Mouse (Mus musculus) adrenal gland, postnatal 4 days (tissue): ENCODE measurements around the gene Maml2. TPM values are rescaled to one million over a fixed set of nuclear protein-coding genes. Genes with fewer than 3 reads are reported as not detected.

ENCODE experiments used
- DNase-seq, 2 experiments: peaks; one replicate each; pipeline ENCODE4 v3.0.0; 2021 to 2022; ENCODE audit warnings: low spot score in 2 of 2, mixed read lengths in 2 of 2
- total RNA-seq, 2 experiments: library from RNA; stranded (reverse); gene quantifications; 2 replicates each; pipeline ENCODE4 v1.2.3; 2021

Gene Maml2
- total RNA-seq, 2 experiments from 2014 or later, result 11.5 to 14.1 TPM

GRCm38 (mm10) chr9:13563475-13564414 lies 266.0 kb downstream of the Maml2 start:
- peak in 1 of 2 experiments; percentile 20 for DNase-seq

- DNase-seq, result no peak
Observed at GRCm38 (mm10) chr9:13565343-13566019, 267.7 kb downstream of the Maml2 start.

- DNase-seq, result no peak
Observed at GRCm38 (mm10) chr9:13566154-13566885, 268.6 kb downstream of the Maml2 start.

- no peak for DNase-seq
Observed at GRCm38 (mm10) chr9:13569023-13569422, 271.3 kb downstream of the Maml2 start.

- DNase-seq, result no peak
Observed at GRCm38 (mm10) chr9:13572847-13573246, 275.1 kb downstream of the Maml2 start.

GRCm38 (mm10) chr9:13574059-13574458 lies 276.3 kb downstream of the Maml2 start:
- no peak for DNase-seq

GRCm38 (mm10) chr9:13574913-13575312 lies 277.2 kb downstream of the Maml2 start:
- no peak for DNase-seq

- DNase-seq, result no peak
Observed at GRCm38 (mm10) chr9:13577150-13577549, 279.4 kb downstream of the Maml2 start.

- no peak for DNase-seq
Observed at GRCm38 (mm10) chr9:13581184-13581583, 283.4 kb downstream of the Maml2 start.

GRCm38 (mm10) chr9:13583952-13584351 lies 286.2 kb downstream of the Maml2 start:
- no peak for DNase-seq

GRCm38 (mm10) chr9:13584435-13584834 lies 286.7 kb downstream of the Maml2 start:
- no peak for DNase-seq

GRCm38 (mm10) chr9:13587085-13587933 lies 289.6 kb downstream of the Maml2 start:
- no peak for DNase-seq

- DNase-seq, result no peak
Observed at GRCm38 (mm10) chr9:13588786-13589185, 291.0 kb downstream of the Maml2 start.

- no peak for DNase-seq
Observed at GRCm38 (mm10) chr9:13592701-13593100, 294.9 kb downstream of the Maml2 start.

- no peak for DNase-seq
Observed at GRCm38 (mm10) chr9:13597736-13598135, 300.0 kb downstream of the Maml2 start.

- DNase-seq, result no peak
Observed at GRCm38 (mm10) chr9:13598596-13599333, 301.0 kb downstream of the Maml2 start.

- no peak for DNase-seq
Observed at GRCm38 (mm10) chr9:13599334-13599614, 301.5 kb downstream of the Maml2 start.

- no peak for DNase-seq
Observed at GRCm38 (mm10) chr9:13599800-13600199, 302.0 kb downstream of the Maml2 start.

GRCm38 (mm10) chr9:13601729-13602128 lies 304.0 kb downstream of the Maml2 start:
- no peak for DNase-seq

GRCm38 (mm10) chr9:13603533-13604143 lies 305.9 kb downstream of the Maml2 start:
- no peak for DNase-seq
